Mouse (Mus musculus) bone marrow macrophage, adult 2 months (primary cell): ENCODE data around the gene Fbrs.

Experiments used
- CTCF ChIP-seq: IDR thresholded peaks from 2 replicates; pipeline ENCODE4 v1.5.1; 2012; ENCODE audit warnings: low read depth, mild to moderate bottlenecking, low read length, moderate library complexity
- POLR2A ChIP-seq: IDR thresholded peaks from 2 replicates; pipeline ENCODE4 v1.6.1; 2012; ENCODE audit warnings: mild to moderate bottlenecking, low read depth, low read length, borderline replicate concordance

DNA sequence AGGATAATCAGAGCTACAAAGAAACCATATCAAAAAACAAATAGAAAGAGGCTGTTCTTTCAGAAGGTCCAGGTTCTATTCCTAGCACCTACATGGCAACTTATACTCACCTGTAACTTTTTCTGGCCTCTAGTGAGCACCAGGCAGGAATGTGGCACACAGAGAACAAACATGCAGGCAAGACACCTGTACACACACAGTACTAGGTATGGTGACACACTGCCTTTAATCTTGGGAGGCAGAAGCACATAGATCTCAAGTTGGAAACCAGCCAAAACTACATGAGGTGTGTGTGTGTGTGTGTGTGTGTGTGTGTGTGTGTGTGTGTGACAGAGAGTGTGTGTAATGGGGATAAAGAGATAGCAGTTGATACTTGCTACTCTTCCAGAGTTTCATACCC, 15.6 kb downstream of the Fbrs start:
- TF ChIP-seq CTCF: no peak
- no peak for TF ChIP-seq POLR2A
